Mouse (Mus musculus): ENCODE measurements at regions not wholly inside any gene's neighbourhood (a gene's known extent, or its start where the extent isn't known, plus 50 kb on each side); places are given as distances from the start of the nearest gene placed in this dataset.

DNA sequence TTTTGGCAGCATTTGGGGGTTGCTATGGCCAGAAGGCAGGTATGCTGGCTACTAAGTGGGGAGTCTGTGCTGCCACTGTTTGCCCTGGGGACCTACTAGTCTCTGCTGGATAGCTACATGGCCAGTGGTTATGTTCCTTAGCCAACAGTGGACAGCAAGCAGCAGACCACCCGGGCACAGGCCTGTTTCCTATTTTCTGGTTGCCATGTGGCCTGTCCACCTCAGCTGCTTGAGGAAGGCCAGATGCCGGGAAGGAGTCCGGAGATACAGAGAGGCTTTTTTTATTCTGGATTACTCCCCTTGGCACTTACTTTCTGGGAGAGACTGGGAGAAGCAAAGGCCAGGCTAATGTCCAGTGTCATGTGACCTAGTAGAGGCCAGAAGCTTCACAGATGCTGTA lies 219.4 kb downstream of the 1500009L16Rik start:
- TF ChIP-seq CTCF (IDR thresholded peaks at IDR 0.05; ENCODE audit: low read depth, low read length) (no peak), GATA1 (IDR thresholded peaks at IDR 0.05; ENCODE audit: borderline replicate concordance, low read length) (no peak), TAL1 (conservative IDR thresholded peaks at IDR 0.05; ENCODE audit: low read depth, low read length) (no peak), GATA2 (IDR thresholded peaks at IDR 0.05; ENCODE audit: borderline replicate concordance, low read depth, low read length) (no peak), POLR2AphosphoS5 (IDR thresholded peaks at IDR 0.05; ENCODE audit: insufficient replicate concordance, low read depth, low read length) (no peak)

Data from G1E (cell line).